Mouse (Mus musculus) kidney, postnatal 36 days (tissue): ENCODE data around the gene Sobp.

Experiments used
- DNase-seq, 2 experiments: peaks; one replicate each; pipeline ENCODE4 v3.0.0; 2021 to 2022; ENCODE audit warnings: mixed read lengths in 2 of 2

Gene Sobp

DNA sequence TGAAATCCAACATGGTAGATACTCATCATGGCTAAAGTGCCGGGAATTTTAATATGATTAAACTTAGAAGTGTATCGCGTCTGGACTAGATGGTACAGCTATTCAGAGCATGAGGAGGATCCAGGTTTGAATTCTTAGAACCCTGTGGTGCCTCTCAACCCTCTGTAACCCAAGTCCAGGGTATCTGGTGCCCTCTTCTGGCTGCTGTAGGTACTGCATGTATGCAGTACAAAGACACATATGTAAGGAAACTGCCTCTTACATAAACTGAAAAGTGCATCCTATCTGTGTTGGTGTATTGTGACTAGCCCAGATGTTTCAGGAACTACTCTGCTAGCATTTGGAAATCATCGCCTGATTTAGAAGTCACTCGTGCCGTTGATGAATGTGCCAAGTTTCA, 184.4 kb downstream of the Sobp start:
- peak; percentile 43 to 79 for DNase-seq

DNA sequence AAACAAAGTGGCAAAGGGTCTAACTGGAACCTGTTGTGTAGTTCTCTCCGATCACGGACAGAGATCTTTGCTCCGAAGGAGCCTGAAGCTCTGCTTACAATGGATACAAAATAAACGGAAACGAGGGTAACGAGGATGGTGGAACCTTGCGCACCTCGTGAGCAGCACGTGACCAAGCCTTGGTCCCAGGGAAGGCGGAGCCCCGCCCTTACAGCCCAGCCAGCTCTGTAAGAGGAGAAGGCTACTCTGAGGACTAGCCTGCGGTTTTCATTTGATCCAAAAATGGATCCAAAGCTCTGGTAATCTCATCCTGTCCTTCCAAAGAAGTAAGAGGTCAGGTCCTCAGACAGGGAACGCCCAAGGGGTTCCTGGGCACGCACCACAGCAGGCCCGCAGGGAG, 185.7 kb downstream of the Sobp start:
- DNase-seq: no peak

DNA sequence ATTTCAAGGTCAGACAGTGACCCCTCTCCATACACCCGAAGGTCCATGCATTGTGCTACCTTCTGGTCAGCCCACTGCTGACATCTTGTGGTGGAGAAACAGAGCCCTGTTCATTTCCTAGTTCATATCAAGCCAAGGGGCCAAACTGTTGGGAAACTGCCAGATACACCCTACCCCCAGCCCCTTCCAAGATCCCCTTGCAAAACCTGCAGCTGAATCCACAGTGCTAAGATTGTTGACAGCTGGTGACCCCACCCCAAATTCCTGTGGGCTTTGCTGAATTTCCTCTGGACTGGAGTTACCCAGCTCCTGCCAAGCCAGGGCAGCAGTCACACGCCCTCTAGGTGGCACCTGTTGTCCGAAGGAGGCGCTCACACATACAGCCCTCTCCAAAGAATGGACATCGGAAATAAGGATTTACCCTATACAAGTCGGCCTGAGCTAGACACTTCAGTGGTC, 186.7 kb downstream of the Sobp start:
- peak; percentile 64 to 74 for DNase-seq

DNA sequence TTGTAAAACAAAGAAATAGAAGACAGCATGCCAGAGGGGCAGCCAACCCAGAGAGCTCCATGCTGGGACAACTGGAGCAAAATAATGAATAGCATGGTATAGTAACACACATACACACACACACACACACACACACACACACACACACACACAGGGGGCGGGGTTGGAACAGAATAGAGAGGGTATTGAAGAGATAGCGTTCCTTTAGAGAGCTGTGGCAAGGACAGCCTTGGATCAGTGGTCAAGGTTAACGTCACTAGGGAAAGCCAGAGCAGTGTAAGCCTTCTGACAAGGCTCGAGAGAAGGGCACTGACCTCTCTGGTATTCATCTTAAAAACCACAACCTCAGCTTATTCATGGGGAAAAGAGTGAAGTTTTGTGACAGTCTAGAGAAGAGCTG, 189.4 kb downstream of the Sobp start:
- no peak for DNase-seq

DNA sequence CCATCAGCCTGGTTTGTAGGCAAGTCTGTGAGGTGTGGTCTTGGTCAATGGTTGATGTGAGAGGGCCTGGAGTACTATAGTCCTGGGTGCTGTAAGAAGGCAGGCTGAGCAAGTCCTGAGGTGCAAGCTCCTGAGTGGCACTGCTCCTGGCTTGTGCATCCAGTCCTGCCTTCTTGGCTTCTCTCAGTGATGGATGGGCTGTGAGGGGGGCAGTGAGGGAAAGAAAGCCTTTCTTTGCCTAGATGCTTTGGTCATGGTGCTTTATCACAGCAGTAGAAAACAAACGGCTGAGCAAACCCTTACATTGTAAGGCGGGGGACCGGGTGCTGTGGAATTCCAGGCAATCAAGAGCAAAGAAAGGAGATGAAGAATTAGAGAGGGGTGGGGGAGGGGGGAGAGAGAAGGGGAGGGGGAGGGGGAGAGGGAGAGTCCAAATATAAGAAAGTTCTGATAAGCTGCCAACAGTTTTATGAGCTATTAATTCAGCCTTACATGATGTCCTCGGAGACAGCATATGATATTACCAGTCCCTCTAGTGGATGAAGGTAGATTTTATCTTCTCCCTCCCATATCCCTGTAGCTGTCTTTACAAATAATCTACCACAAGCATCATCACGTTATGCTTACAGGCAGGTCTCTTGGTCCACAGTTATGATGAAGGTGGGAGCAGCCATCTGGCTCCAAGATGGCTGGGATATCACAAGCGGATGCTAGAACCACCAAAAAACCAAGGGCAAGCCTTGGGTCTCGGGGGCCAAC, 193.2 kb downstream of the Sobp start:
- no peak for DNase-seq

DNA sequence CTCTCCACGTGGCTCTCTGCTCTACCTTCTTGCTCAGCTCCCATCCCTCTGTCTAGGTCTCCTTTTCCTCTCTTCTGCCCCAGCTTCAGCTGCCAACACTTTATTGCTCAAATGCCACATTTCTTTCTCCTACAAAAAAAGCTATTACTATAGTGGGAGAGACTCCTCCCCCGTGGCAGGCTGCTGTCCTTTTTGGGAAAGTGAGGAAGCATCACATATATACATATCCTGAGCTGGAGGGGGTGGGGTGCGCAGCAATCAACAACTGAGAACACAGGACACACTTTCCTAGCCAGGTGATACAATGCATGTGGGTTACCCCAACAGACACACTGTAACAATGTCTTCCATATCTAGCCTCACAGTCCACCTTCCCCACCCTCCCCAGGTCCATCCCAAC, 196.0 kb downstream of the Sobp start:
- DNase-seq: no peak

DNA sequence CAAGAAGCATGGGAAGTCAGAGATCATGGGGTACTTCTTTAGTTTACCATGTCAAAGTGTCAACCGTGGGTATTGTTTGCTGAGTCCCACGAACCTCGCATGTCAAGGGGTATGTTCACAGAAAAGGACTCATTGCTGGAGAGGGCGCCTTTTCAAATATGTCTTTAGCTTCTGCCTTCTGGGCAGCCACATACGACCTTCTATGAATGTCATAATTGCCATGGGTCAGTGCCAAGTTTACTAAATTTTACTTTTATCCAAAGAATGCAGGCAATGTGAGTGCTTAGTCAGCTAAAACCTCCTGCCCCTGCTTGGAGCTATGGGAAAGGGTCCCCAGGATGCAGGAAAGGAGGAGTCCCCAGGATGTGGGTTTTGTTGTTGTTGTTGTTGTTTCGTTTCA, 197.8 kb downstream of the Sobp start:
- DNase-seq: no peak

DNA sequence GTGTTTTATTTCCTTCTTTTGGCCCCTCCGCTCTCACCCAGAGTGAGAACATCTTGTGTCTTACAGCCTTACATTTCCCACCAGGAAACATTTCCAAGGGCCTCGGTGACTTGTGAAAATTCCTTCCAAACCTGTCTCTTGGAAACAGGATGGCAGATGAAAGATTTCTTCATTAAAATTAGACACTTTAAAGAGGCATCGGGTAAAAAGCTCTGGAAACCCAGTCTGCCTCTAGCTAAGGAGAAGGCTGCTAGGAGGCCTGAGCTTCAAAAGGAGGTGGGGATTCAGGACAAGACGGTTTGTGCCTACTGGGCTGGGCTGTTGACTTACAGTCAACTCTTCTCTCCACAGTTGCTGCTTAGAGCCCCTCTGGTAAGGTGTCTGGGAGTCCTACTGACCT, 200.8 kb downstream of the Sobp start:
- no peak for DNase-seq

DNA sequence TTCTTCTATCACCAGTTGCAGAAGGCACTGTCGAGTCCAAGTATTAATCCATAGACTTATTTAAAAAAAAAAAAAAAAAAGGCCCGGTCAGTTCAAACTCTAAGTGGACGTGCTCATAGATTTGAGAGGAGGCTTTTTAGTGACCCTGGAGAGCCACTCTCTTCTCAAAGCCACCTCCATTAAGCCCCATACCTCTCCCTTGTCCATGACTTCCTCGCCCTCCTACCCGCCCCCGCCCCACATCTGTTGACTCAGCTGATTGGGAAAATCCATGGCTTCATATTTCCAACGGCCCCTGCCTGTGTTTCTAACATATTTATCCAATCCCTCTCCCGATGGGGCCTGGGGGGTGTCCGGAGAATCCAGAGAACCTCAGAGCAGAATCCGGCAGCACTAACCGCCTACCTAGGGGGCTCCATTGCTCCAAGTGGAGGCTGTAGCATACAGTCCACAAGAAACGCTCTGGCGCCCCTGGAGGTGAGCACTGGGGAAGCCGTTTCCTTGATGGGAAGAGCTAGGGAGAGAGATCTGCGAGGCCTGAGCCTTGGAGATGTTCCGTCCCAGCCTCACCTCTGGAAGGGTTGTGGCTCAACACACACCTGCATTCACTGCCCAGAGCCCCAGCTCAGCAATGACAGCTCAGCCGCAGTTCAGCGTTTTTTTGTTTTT, 201.7 kb downstream of the Sobp start:
- DNase-seq: peak; percentile 74 to 87

DNA sequence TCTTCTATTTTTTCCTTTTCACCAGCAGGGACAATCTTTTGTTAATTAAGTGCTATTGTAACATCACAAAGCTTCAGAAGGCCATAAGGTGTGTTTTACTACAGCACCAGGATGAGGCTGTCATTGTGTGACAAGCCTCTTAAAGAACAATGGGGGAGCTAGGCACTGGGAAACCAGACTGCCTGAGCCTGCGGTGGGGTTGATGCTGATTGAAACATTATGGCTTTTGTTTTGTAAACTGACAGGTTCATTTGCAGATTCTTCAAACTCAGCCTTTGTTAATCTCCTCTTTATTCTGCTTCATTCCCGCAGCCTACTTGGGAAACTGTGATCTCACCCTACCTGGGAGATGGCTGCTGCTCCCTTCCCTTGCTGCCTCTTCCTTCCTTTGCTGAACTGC, 206.0 kb downstream of the Sobp start:
- DNase-seq: no peak

DNA sequence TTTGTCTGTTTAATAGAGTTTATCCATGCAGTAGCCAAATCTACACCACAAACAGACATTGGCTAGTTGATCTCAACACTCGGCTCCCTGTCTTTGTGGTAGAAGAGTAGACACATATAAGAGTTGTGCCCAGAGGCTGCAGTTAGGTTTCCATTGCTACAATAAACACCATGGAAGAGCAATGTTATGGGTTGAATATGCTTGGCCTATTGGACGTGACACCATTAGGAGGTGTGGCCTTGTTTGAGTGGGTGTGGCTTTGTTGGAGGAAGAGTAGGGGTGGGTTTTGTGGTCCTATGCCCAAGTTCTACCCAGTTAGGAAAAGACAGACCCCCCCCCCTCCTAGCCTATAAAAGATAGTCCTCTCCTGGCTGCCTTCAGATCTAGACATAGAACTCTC, 211.3 kb downstream of the Sobp start:
- no peak for DNase-seq

DNA sequence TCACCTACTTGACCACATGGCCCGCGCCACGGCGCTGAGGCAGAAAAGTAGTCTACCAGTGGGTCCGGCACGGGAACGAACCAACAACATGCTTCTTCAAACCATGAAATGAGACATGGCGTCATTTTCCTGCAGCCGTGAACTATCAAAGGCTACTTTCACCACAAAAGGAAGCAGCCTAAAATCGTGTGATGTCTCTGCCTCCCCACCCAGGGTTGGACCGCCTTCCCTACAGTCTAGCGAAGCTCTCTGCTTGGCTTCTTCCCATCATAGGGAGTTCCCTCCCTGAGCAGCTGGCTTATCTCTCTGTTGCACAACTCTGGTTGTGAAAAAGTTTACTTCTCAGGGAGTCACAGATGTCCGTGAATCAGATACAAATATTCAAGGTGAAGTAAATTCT, 211.7 kb downstream of the Sobp start:
- peak; percentile 24 to 30 for DNase-seq

DNA sequence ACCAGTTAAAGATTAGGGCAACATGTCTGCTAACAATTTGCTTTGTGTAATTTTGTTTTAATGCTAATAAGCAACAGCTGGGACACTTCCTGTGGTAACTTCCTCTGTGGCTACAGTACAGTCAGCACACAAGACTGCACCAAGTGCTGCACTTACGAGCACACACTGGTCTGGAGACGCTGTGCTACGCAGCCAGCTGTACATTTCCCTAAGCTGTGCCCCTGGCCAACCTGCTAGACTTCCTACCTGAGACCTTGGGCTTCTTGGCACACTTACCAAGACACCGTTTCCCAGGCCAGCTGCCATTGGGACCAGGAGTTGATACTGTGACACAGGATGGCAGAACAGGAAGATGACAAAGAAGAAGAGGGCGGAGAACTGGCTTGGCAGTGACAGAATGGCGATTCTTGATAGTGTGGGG, 212.1 kb downstream of the Sobp start:
- no peak for DNase-seq

DNA sequence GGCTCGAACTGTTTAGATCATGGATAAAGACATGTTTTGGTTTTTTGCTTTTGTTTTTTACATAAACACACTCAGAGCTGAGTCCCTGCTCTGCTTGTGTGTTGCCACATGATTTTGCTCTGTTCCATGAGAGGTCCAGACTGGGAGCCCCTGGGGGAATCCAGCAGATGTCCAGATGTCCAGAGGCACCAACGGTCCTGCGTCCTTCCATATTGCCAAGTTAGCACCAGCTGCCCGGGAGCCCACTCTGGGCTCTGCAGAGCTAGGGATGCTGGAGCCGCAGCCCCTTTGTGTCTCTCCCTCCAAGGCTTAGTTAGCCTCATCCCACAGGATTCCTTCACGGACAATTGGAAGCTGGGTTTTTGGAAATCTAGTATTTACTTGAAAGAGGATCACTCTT, 212.6 kb downstream of the Sobp start:
- DNase-seq: no peak

DNA sequence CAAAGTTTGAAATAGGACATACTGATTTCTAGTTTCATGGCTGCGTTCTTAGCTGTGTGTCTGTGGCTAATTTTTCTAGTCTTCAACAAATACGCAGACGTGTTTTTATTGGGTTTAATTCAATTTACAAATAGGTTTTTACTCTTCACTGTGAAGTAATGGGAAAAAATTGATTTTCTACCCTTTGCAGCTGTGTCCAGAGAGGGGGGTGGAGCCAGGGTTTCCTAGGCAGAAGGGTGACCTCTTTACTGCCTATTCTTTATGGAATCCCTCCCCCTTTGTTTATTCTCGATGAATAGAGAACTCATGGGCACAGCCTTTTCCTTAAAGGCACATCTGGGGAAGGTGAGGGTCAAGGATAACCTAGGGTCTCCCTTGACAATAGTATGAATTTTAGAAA, 215.6 kb downstream of the Sobp start:
- no peak for DNase-seq

DNA sequence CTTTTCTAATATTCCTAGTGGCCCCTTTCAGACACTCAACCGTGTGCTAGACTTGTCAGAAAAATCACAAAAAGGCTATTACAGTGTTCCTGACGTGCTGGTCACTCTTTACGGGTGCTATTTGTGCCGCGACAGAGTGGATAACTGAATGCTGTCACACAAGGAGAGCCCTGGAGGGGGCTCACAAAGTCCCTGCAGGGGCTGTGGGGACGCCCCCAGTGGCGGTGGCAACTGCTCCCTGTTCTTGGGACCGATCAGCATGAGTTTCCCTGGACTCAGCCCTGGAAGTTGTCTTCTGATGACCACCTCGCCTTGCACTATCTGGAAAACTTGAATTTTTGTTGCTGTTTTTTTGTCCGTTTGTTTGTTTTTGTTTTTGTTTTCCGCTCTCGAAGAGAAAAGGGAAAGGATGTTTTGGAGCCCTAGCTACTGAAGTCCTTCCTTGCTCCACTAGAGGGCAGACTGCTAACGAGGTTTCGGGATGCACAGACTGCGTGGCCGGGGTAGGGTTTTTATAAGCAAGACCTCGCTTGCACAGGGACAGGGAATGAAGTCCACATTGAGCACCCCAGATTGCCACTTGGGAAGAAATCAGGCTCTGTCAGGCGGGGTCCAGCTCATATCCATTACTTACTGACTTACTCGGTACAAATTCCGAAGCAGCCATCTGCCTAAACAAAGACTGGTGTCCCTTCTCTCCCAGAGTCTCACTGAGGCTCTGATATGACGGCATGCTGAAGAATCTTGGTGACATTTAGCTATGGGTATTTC, 216.3 kb downstream of the Sobp start:
- peak; percentile 69 to 81 for DNase-seq

DNA sequence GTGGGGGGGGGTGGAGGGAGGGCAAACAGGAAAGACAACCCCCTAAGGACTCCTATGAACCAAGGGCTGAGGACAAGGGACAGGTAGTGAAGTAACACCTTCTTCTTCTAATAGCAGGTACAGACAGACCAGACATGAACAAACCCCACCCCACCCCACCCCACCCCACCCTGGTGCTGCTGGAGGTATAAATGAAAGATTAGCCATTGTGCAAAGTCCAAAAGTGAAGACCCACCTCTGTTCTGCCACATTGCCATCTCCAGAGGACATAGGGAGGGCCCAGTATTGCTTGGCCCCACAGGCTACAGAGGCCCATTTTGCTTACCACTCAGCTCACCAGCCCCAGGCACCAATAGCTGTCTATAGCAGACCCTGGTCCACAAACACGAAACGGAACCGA, 219.1 kb downstream of the Sobp start:
- DNase-seq: no peak

DNA sequence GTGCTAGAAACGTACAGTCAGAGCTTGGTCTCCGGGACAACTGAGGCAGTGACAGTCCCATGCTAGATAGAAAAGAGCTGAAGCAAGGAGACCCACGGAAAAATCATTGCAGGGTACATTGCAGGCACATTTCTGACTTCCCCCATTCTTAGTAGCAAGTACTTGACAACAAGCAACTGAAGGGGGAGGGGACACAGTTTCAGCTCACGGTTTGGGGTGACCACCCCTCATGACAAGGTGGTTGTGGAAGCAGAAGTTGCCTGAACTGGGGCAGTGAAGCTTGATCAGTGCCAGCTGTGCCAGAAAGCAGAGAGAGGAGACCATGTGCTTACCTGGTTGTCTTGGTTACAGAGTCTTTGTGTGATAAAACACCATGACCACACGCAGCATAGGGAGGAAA, 220.7 kb downstream of the Sobp start:
- no peak for DNase-seq
